Mouse (Mus musculus) heart, adult 8-10 months (tissue): ENCODE measurements around the gene Ppp1r10. TPM values are rescaled to one million over a fixed set of nuclear protein-coding genes. Genes with fewer than 3 reads are reported as not detected.

Experiments
- DNase-seq: peaks from one replicate; pipeline ENCODE4 v3.0.0; 2022; ENCODE audit warnings: low spot score
- total RNA-seq, 4 experiments: library from RNA; stranded (reverse); gene quantifications; 2 replicates each; pipeline ENCODE4 v1.2.4; 2022

Ppp1r10 gene
- total RNA-seq: 10 to 100 TPM; 22.7 to 42.3 (median 25.8) TPM

GRCm38 (mm10) chr17:35916297-35917142 is at the start of gene Ppp1r10, which contains the start of gene Mrps18b:
TSS of gene Ppp1r10 (plus strand) at chr17:35916434.
TSS of gene Mrps18b (minus strand) at chr17:35916389.
- DNase-seq: peak; percentile 99

GRCm38 (mm10) chr17:35866911-35867890 is 49.0 kb upstream of the Ppp1r10 start:
- peak; percentile 61 for DNase-seq

- DNase-seq: peak; percentile 40
These were observed 47.9 kb upstream of the Ppp1r10 start for GRCm38 (mm10) chr17:35868165-35868820.

- no peak for DNase-seq
These were observed 47.3 kb upstream of the Ppp1r10 start for GRCm38 (mm10) chr17:35868961-35869345.

- DNase-seq: peak; percentile 68
These were observed 46.7 kb upstream of the Ppp1r10 start for GRCm38 (mm10) chr17:35869346-35870067.

- peak; percentile 82 for DNase-seq
These were observed 45.9 kb upstream of the Ppp1r10 start for GRCm38 (mm10) chr17:35870151-35870883.

- no peak for DNase-seq
These were observed 45.1 kb upstream of the Ppp1r10 start for GRCm38 (mm10) chr17:35870884-35871696.

GRCm38 (mm10) chr17:35873774-35874519 is 42.3 kb upstream of the Ppp1r10 start:
- DNase-seq: peak; percentile 88

GRCm38 (mm10) chr17:35874721-35875120 is 41.5 kb upstream of the Ppp1r10 start:
- DNase-seq: peak; percentile 20

GRCm38 (mm10) chr17:35879245-35880057 is 36.8 kb upstream of the Ppp1r10 start, which contains the start of gene Dhx16:
TSS of gene Dhx16 (plus strand) at chr17:35879819.
- DNase-seq: peak; percentile 95

- no peak for DNase-seq
These were observed 33.3 kb upstream of the Ppp1r10 start for GRCm38 (mm10) chr17:35882924-35883323.

GRCm38 (mm10) chr17:35883777-35884176 is 32.5 kb upstream of the Ppp1r10 start:
- no peak for DNase-seq

- DNase-seq: no peak
These were observed 28.5 kb upstream of the Ppp1r10 start for GRCm38 (mm10) chr17:35887725-35888124.

- peak; percentile 89 for DNase-seq
These were observed 19.2 kb upstream of the Ppp1r10 start, which contains the start of gene 2310061I04Rik for GRCm38 (mm10) chr17:35896781-35897643. TSS of gene 2310061I04Rik (minus strand) at chr17:35897431.

GRCm38 (mm10) chr17:35897644-35898573 is 18.3 kb upstream of the Ppp1r10 start:
- no peak for DNase-seq
